Mouse (Mus musculus) embryo, embryonic 11 days (tissue): ENCODE measurements at regions not wholly inside any gene's neighbourhood (a gene's known extent, or its start where the extent isn't known, plus 50 kb on each side); places are given as distances from the start of the nearest gene placed in this dataset.
A peak's percentile ranks its signal among the peaks of the same experiment; 100 is the strongest.

Experiments used
- DNase-seq: peaks from one replicate; pipeline ENCODE4 v3.0.0-alpha.2; 2015

GRCm38 (mm10) chr3:57228400-57228799 is 73.4 kb downstream of the Tm4sf1 start:
- no peak for DNase-seq

GRCm38 (mm10) chr3:57223773-57224172 is 78.0 kb downstream of the Tm4sf1 start:
- DNase-seq = no peak

GRCm38 (mm10) chr3:57222318-57222914 is 79.4 kb downstream of the Tm4sf1 start:
- no peak for DNase-seq

GRCm38 (mm10) chr3:57218431-57218830 is 83.4 kb downstream of the Tm4sf1 start:
- DNase-seq = no peak

- DNase-seq = peak; percentile 76
Observed at GRCm38 (mm10) chr3:57204066-57204723, 97.6 kb downstream of the Tm4sf1 start.

GRCm38 (mm10) chr3:57203418-57203817 is 98.4 kb downstream of the Tm4sf1 start:
- no peak for DNase-seq

- DNase-seq = no peak
Observed at GRCm38 (mm10) chr3:57181587-57181986, 120.2 kb downstream of the Tm4sf1 start.

GRCm38 (mm10) chr3:57153177-57153948 is 148.4 kb downstream of the Tm4sf1 start:
- DNase-seq = no peak

GRCm38 (mm10) chr3:57149156-57149555 is 152.6 kb downstream of the Tm4sf1 start:
- no peak for DNase-seq

- DNase-seq = peak; percentile 71
Observed at GRCm38 (mm10) chr3:57136847-57137246, 164.9 kb downstream of the Tm4sf1 start.

GRCm38 (mm10) chr3:57128606-57129005 is 173.2 kb downstream of the Tm4sf1 start:
- no peak for DNase-seq

GRCm38 (mm10) chr3:57125792-57126485 is 175.8 kb downstream of the Tm4sf1 start:
- no peak for DNase-seq

GRCm38 (mm10) chr3:57118016-57118415 is 183.8 kb downstream of the Tm4sf1 start:
- DNase-seq = peak; percentile 56

- no peak for DNase-seq
Observed at GRCm38 (mm10) chr3:57102254-57102653, 199.5 kb downstream of the Tm4sf1 start.

- DNase-seq = no peak
Observed at GRCm38 (mm10) chr3:57100515-57100914, 201.3 kb downstream of the Tm4sf1 start.

GRCm38 (mm10) chr3:57094936-57095335 is 206.9 kb downstream of the Tm4sf1 start:
- no peak for DNase-seq

GRCm38 (mm10) chr3:57093201-57093940 is 208.4 kb downstream of the Tm4sf1 start:
- no peak for DNase-seq

- no peak for DNase-seq
Observed at GRCm38 (mm10) chr3:57074516-57074915, 227.3 kb downstream of the Tm4sf1 start.

- DNase-seq = no peak
Observed at GRCm38 (mm10) chr3:57073962-57074506, 227.8 kb downstream of the Tm4sf1 start.

- no peak for DNase-seq
Observed at GRCm38 (mm10) chr3:57033021-57033420, 268.8 kb downstream of the Tm4sf1 start.

GRCm38 (mm10) chr3:57018171-57018570 is 283.6 kb downstream of the Tm4sf1 start:
- no peak for DNase-seq

GRCm38 (mm10) chr3:56981305-56981660 is 320.5 kb downstream of the Tm4sf1 start:
- no peak for DNase-seq
